Mouse (Mus musculus) ES-Bruce4 (cell line): ENCODE data around the gene Hagh.

Experiments used
- CTCF ChIP-seq: IDR thresholded peaks from one replicate; pipeline ENCODE4 v1.8.1; 2011; ENCODE audit warnings: low read depth, low read length
- POLR2A ChIP-seq: IDR thresholded peaks from one replicate; pipeline ENCODE4 v1.8.1; 2011; ENCODE audit warnings: low read length; ENCODE audit not compliant: insufficient read depth

DNA sequence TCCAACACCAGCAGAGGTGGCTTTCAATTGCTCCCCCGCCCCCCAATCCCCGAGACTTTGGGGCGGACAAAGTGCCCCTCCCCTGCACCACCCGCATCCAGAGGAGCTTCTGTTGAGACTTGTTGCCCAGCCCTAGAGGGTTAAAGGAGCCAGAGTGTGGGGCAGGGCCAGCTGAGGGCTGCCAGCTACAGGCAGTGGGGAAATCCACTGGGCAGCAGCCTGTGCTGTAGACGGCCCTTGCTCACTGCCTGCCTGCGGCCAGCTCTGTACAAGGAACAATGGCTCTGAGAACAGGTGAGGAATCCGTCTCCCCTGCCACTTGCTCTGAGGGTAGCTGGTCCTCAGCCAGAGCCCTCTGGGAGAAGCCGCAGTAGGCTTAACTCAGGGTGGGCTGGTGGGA, 38.6 kb downstream of the Hagh start:
- TF ChIP-seq POLR2A (no peak), CTCF (no peak)
